Mouse (Mus musculus) central nervous system, embryonic 14 days (tissue): ENCODE results near the gene Efcab8. TPM values are rescaled to one million over a fixed set of nuclear protein-coding genes. Genes with fewer than 3 reads are reported as not detected.

ENCODE experiments used
- polyA plus RNA-seq: library from polyadenylated mRNA; depleted of rRNA; stranded (reverse); fragments of >200 nt; gene quantifications from 2 replicates; pipeline ENCODE4 v1.2.3, GENCODE M21; 2012; rRNA removed

Gene Efcab8
- 0.09 and 0.14 TPM in 2 replicates for polyA plus RNA-seq

GRCm38 (mm10) chr2:153779394-153779981, at the start of gene Efcab8:
Gene Efcab8 (plus strand): TSS chr2:153779931.

GRCm38 (mm10) chr2:153740500-153741436, 39.0 kb upstream of the Efcab8 start, which contains the start of gene Mapre1:
Gene Mapre1 (plus strand): TSS chr2:153741274.

DNA sequence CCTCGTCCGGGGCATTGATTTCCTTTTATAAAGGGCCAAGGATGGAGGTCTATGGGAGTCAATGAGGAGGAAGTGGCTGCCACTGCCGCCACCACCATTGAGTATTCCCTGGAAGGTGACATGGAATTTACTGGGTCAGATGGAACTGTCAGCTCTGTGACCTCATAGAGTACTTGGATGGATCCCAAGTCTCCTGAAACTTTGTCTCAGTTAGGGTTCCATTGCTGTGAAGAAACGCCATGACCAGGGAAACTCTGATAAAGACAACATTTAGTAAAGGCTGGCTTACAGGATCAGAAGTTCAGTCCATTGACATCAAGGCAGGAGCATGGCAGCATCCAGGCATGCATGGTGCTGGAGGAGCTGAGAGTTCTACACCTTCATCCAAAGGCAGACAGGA, 91.3 kb downstream of the Efcab8 start, which contains the start of gene Sun5:
Gene Sun5 (minus strand): TSS at position 101 of the 400 bp plus-strand sequence.

GRCm38 (mm10) chr2:153874745-153875144, 95.0 kb downstream of the Efcab8 start, which contains the start of gene Bpifb2:
Gene Bpifb2 (plus strand): TSS chr2:153875045.

Other genes starting within 250 kb of the Efcab8 start
- 65.8 and 68.0 TPM in 2 replicates for gene Nol4l, start 250.0 kb upstream of the Efcab8 start, polyA plus RNA-seq
- 39.2 and 45.1 TPM in 2 replicates for gene Commd7, start 147.2 kb upstream of the Efcab8 start, polyA plus RNA-seq
- gene Dnmt3b, start 130.5 kb upstream of the Efcab8 start, polyA plus RNA-seq = 5.5 and 5.6 TPM in 2 replicates
- gene Dnmt3c, start 83.3 kb upstream of the Efcab8 start, polyA plus RNA-seq = 0.07 TPM in 1 of 2 replicates, not detected in the other
- gene Mapre1, start 38.7 kb upstream of the Efcab8 start, polyA plus RNA-seq = 75.6 and 95.7 TPM in 2 replicates
- gene Sun5, start 91.2 kb downstream of the Efcab8 start, polyA plus RNA-seq = not detected in 2 replicates
- gene Bpifb2, start 95.1 kb downstream of the Efcab8 start, polyA plus RNA-seq = 0.06 TPM in 1 of 2 replicates, not detected in the other
- gene Bpifb6, start 120.5 kb downstream of the Efcab8 start, polyA plus RNA-seq = not detected in 2 replicates
- gene Bpifb3, start 138.3 kb downstream of the Efcab8 start, polyA plus RNA-seq = not detected in 2 replicates
- gene Bpifb4, start 158.3 kb downstream of the Efcab8 start, polyA plus RNA-seq = not detected in 2 replicates
- not detected in 2 replicates for gene Bpifa6, start 195.0 kb downstream of the Efcab8 start, polyA plus RNA-seq
- not detected in 2 replicates for gene Bpifa2, start 228.3 kb downstream of the Efcab8 start, polyA plus RNA-seq